Mouse (Mus musculus) cerebral cortex, adult 2 months (tissue): ENCODE data around the gene Hyal3.

ENCODE experiments used
- WGBS: fragments of 180-500 bp; shearing (Covaris S2); methylation state at CpG from one replicate; pipeline ENCODE4 v1.1.7; 2018; 5-methylcytosine and 5-hydroxymethylcytosine counted together

Gene Hyal3

DNA sequence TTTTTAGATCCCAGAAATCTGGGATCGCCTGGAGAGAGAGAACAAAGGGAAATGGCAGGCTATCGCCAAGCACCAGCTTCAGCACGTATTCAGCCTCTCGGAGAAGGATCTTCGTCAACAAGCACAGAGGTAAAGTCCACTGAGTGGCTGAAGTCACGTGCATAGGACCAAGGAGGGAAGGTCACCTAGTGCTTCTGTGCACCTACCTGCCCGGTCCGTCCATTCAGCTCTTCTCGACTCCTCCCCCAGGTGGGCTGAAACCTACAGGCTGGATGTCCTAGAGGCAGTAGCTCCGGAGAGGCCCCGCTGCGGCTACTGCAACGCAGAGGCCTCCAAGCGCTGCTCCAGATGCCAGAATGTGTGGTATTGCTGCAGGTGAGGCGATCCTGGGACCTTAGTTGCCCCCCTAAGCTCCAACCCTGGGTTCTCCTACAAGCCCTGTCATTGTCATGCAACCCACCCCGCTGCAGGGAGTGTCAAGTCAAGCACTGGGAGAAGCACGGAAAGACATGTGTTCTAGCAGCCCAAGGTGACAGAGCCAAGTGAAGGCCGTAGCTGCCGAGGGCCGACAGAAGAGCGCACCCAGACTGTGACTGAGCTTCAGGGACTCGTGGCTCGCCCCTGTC lies 30.0 kb upstream of the Hyal3 start:
- 77% methylated on average over 23 of the region's 23 CpGs for WGBS

- 16% methylated on average over 63 of the region's 63 CpGs for WGBS
Observed at GRCm38 (mm10) chr9:107551117-107551889, 29.3 kb upstream of the Hyal3 start, which contains the start of gene Rassf1. Rassf1 (plus strand) TSS chr9:107551555.

- WGBS, result 61% methylated on average over 8 of the region's 8 CpGs
Observed at GRCm38 (mm10) chr9:107551890-107552355, 28.7 kb upstream of the Hyal3 start.

GRCm38 (mm10) chr9:107552690-107553393 lies 27.8 kb upstream of the Hyal3 start:
- WGBS, result 86% methylated on average over 5 of the region's 5 CpGs

DNA sequence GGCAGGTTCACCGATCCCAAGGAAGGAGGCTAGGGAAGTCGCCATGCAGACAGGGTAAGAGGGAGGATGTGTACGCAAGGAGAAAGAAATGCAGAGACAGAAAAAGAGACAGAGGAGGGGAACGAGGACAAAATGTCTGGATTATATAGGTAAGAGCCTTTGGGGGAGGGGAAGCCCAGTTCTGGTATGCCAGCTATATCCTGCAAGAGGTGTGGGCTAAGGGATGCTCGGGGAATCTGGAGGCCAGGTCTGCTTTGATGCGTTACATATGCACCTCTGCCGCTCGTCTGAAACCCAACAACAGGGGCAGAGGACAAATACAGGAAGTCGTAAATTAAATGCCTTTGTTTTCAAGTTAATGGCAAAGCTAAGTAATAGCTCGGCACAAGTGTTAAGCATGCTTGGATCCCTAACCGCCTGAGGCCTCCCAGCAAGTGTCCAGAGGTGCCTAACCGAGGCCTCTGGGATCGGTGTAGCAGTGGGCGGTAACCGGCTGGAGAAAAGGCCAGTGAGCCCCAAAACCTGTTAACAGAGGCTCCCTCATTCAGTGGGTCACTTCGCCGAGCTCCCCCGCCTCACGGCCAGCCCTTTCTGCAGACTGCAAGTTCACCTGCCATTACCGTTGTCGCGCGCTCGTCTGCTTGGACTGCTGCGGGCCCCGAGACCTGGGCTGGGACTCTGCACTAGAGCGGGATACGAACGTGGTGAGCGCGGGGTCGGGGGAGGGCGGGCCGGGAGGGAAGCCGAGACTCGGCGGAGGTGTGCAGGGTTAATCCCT lies 26.9 kb upstream of the Hyal3 start:
- 8% methylated on average over 37 of the region's 37 CpGs for WGBS

- WGBS, result under 1% methylated on average over 53 of the region's 53 CpGs
Observed at GRCm38 (mm10) chr9:107554319-107554825, 26.2 kb upstream of the Hyal3 start.

DNA sequence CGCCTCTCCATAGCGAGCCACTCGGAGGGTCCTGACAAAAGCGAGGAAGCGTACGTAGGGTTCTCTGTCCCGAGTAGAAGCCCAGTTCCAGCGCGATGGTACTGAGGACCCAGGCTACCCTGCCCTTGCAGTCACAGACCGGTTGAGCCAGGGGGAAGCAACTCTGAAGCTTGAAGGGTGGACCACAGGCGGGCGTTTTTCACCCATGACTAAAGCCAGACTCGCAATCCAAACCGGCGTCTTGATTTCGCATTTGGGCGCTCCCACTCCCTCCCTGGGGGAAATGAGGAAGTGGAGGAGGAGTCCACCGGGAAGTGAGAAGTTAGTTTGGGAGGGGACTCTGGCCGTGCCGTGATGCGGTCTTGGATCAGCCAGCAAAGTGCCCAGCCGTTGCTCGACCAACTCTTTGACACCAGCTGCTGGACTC lies 25.6 kb upstream of the Hyal3 start:
- WGBS, result under 1% methylated on average over 23 of the region's 23 CpGs

DNA sequence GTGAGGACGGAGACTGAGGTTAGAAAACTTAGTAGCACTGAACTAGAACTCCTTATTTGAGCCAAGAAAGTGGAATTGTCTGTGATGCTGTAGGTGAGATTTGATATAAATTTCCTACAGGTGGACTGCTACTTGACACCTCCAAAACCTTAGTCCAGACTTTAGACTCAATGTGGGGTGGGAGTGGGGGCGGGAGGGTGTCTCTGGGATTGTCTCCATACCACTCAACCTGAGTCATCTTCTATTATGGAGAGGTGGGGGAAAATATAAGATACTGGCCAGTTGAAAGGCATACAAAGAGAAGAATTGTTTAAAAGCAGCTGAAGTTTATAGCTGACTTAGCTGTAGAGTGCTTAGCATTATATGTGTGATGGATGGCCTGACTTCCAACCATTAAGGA lies 24.9 kb upstream of the Hyal3 start:
- WGBS, result 35% methylated on average over 2 of the region's 2 CpGs

DNA sequence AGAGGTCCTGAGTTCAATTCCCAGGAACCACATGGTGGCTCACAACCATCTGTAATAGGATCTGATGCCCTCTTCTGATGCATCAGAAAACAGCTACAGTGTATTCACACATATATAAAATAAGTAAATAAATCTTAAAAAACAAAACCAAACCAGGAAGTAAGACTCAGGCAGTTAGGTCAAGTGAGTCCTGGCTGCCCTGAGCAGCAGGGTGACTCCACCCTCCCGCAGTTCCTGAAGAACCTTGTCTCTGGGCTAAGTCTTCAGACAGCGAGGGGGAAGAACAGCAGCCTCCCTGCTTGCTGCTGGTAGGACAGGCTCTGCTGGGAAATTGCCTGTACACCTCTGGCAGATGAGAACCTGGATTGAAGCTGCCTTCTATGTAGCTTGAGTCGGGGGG lies 24.3 kb upstream of the Hyal3 start:
- 77% methylated on average over 3 of the region's 3 CpGs for WGBS

- under 1% methylated on average over 46 of the region's 46 CpGs for WGBS
Observed at GRCm38 (mm10) chr9:107563029-107563581, 17.5 kb upstream of the Hyal3 start, which contains the start of gene Tusc2. Tusc2 (plus strand) TSS chr9:107563255.

DNA sequence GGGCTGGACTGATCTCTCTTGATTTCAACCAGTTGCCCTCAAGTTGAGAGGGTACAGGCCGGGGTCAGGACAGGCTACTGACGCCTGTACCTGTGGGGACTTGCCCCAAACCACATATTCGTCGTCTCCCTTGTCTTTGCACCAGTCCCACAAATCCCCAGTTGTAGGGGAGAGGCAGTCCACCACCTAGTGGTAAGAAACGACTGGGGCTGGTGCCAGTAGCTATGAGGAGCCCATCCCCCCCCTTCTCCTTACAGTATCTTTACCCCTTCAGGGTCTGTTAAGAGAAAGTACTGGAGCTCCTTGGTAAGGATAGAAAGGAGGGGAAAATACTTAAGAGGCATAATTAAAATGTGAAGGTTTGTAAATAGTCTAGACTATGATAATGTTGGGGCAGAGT lies 15.1 kb upstream of the Hyal3 start:
- WGBS, result 46% methylated on average over 5 of the region's 5 CpGs

GRCm38 (mm10) chr9:107566041-107566709 lies 14.4 kb upstream of the Hyal3 start:
- WGBS, result 51% methylated on average over 15 of the region's 15 CpGs

- WGBS, result 65% methylated on average over 3 of the region's 3 CpGs
Observed at GRCm38 (mm10) chr9:107566855-107567254, 13.8 kb upstream of the Hyal3 start.

DNA sequence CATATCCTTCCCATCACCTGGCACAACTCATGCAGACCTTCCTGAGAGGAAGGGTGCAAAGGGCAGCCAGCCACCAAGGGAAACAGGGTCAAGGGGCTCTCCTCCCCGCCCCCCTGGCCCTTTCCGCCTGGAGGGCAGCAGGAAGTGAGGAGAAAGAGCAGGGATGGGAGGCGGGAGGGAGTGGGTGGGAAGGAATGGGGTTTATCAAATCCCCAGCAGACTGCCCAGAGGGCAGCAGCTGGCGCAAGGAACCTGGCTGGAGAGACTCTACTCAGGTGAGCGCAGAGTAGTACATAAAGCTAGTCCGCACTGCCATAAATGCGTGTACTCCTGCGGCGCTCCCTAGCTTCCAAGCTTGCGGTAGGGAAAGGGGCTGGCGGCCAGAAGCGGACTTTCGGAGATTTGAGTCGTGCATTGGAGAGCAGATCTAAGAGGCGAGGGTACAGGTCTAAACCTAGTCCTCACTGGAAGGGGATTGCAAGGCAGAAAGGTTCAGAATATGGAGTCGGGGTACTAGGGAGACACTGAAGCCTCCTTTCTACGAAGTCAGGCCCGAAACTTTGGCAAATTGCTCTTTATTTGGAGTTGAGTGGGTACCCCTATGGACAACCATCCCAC lies 12.8 kb upstream of the Hyal3 start, which contains the start of gene Hyal2:
Gene Hyal2 (plus strand): TSS at position 244 of the 618 bp plus-strand sequence.
- 42% methylated on average over 18 of the region's 18 CpGs for WGBS

DNA sequence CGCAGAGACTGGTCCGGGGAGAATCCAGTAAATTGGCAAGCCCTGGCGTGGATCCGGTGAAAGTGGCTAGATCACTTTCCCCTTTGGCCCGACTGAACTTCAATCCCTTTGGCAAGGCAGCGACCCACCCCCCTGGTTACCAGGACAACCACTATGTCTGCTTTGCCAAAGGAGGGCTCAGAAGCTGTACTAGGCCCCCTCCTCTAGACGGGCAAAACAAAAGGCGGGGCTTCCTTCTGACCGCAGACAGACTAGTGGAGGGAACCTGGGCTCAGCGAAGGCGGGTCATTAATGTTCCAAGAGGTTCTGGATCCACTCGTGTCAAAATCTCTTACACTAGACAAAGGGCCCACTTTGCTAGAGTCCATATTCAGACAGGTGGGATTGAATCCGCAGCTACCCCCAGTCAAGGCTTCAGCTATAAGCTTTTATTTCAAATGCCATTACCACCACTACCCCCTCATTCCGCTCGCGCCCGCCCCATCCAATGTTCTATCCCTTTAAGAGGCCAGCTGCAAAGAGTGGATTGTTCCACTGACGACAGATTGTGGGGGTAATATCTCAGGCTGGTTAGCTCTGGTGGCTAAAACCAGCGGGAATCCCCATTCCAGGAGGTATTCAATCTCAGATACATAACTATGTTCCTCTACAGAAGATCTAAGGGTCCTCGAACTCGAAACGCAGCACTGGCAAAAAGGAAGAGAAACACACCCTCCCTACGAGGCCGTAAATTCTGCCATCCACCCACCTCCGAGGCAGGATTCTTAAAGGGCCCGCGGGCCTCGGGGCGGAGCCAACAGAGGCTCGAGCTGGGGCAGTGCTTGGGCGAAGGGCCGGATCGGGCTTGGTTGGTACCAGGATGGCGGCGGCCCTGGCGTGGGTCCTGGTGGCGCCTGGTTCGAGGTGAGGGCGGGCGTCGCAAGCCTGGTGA lies 12.0 kb upstream of the Hyal3 start:
- 3% methylated on average over 41 of the region's 41 CpGs for WGBS

- 1% methylated on average over 23 of the region's 23 CpGs for WGBS
Observed at GRCm38 (mm10) chr9:107569270-107569669, 11.3 kb upstream of the Hyal3 start.

GRCm38 (mm10) chr9:107570016-107570415 lies 10.6 kb upstream of the Hyal3 start:
- WGBS, result 50% methylated on average over 13 of the region's 13 CpGs

DNA sequence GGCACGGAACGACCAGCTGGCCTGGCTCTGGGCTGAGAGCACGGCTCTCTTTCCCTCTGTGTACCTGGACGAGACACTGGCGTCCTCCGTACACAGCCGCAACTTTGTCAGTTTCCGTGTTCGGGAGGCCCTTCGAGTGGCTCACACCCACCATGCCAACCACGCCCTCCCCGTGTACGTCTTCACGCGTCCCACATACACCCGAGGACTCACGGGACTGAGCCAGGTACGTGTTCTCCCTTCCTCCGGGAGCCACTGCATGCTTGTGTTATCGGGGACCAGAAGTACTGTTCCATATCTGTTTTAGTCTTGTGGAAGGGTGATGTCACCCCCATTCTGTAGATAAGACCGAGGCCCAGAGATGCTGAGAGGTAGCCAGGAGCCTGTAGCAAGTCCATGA lies 9.8 kb upstream of the Hyal3 start:
- 94% methylated on average over 21 of the region's 21 CpGs for WGBS
